Mouse (Mus musculus) midbrain, embryonic 11.5 days (tissue): ENCODE measurements at regions not wholly inside any gene's neighbourhood (a gene's known extent, or its start where the extent isn't known, plus 50 kb on each side); places are given as distances from the start of the nearest gene placed in this dataset.

Source experiments
- ATAC-seq: fragments of 200-750 bp; cut with Nextera tagmentation; 2 replicates; pipeline ENCODE4 v1.8.0; 2017; ENCODE audit warnings: moderate TSS enrichment, moderate library complexity; ENCODE audit not compliant: low FRiP score
- DNase-seq: peaks from one replicate; pipeline ENCODE4 v3.0.0; 2015; ENCODE audit warnings: low spot score; ENCODE audit errors: missing footprints
- H3K27ac ChIP-seq: fragments of 300-500 bp; sonication (generic); 2 replicates; pipeline ENCODE4 v1.5.1; 2014; ENCODE audit warnings: low read depth, low read length
- H3K27me3 ChIP-seq: fragments of 300-500 bp; sonication (generic); 2 replicates; pipeline ENCODE4 v1.6.1; 2014; ENCODE audit warnings: mild to moderate bottlenecking, low read length, moderate library complexity, mixed read lengths; ENCODE audit not compliant: control insufficient read depth, insufficient read depth
- H3K36me3 ChIP-seq: fragments of 300-500 bp; sonication (generic); 2 replicates; pipeline ENCODE4 v1.6.1; 2014; ENCODE audit warnings: mild to moderate bottlenecking, low read length, moderate library complexity, mixed read lengths; ENCODE audit not compliant: control insufficient read depth, insufficient read depth
- H3K4me1 ChIP-seq: fragments of 300-500 bp; sonication (generic); 2 replicates; pipeline ENCODE4 v1.6.1; 2014; ENCODE audit warnings: low read length; ENCODE audit not compliant: control insufficient read depth, insufficient read depth
- H3K4me2 ChIP-seq: fragments of 300-500 bp; sonication (generic); 2 replicates; pipeline ENCODE4 v1.6.1; 2014; ENCODE audit warnings: mild to moderate bottlenecking, moderate library complexity
- H3K4me3 ChIP-seq: fragments of 300-500 bp; sonication (generic); 2 replicates; pipeline ENCODE4 v1.5.1; 2014; ENCODE audit warnings: low read depth, low read length
- H3K9ac ChIP-seq: fragments of 300-500 bp; sonication (generic); 2 replicates; pipeline ENCODE4 v1.6.1; 2014; ENCODE audit warnings: low read length
- H3K9me3 ChIP-seq: fragments of 300-500 bp; sonication (generic); 2 replicates; pipeline ENCODE4 v1.6.1; 2016; ENCODE audit warnings: low read length; ENCODE audit not compliant: control insufficient read depth
- WGBS: fragments of 180-500 bp; shearing (Covaris S2); extraction: QIAGEN DNeasy Blood & Tissue Kit; methylation state at CpG from one replicate; pipeline ENCODE4 v1.1.7; 2014; 5-methylcytosine and 5-hydroxymethylcytosine counted together

DNA sequence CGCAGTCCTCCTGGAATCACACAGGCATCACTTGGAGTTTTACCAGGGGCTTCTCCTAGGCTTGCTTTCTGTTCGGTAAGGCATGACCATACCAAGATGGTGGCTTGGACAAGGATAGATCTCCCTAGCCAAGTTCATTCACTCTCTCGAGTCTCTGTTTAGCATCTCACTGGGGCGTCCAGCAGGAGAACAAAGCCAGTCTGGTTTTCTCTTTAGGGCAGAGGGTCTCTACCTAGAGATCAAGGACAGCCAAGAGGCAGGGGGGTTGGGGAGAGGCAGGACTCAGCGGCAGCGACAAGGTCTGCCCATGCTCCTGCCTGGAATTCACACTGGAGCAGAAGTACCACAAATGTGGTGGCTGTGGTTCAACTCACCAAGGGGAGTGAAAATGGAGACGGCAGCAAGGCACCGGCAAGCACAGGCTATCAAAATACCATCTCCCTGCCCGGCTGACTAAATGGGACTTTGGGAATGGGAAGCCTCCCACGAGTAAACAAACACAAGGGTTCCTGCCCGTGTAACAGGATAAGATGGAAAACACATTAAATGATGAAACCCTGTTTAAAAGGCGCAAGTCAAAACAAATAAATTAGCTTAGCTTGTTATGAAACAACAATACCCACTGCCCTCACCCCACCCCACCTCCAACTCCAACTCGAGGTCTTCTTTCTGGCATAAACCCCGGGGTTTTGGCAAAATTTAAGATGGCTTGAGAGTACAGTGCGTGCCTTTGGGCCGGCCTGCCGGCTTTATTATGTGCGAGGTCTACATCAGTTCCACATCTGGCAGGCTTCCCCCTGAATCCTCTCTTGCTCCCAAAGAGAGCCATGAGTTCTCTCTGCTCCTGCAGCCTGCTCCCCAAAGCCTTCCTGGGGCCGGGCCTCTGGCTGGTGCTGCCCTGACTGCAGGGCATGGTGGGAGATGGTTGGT lies 258.1 kb upstream of the Dio3 start:
- Histone ChIP-seq H3K9ac (no peak overlapping the region), H3K27ac (no peak overlapping the region), H3K36me3 (no peaks in the 10 kb centered on the region), H3K4me1 (no peaks in the 10 kb centered on the region), H3K9me3 (no peaks in the 10 kb centered on the region; the same call in 1 of the 2 replicates), H3K4me2 (no peak overlapping the region), H3K4me3 (no peak overlapping the region), H3K27me3 (no peaks in the 10 kb centered on the region)
- WGBS = 73% methylated on average over 19 of the region's 19 CpGs
- ATAC-seq (no peak), DNase-seq (no peak)

GRCm38 (mm10) chr12:110021690-110022089 lies 257.2 kb upstream of the Dio3 start:
- DNase-seq (no peak), ATAC-seq (no peak)
- Histone ChIP-seq H3K27ac (no peak overlapping the region), H3K4me2 (no peak overlapping the region), H3K9ac (no peak overlapping the region), H3K36me3 (no peaks in the 10 kb centered on the region), H3K4me3 (no peak overlapping the region), H3K9me3 (no peaks in the 10 kb centered on the region; the same call in 1 of the 2 replicates), H3K4me1 (peaks cover 2% of the 10 kb centered on the region; the same call in 1 of the 2 replicates), H3K27me3 (no peaks in the 10 kb centered on the region)
- 88% methylated on average over 12 of the region's 12 CpGs for WGBS

DNA sequence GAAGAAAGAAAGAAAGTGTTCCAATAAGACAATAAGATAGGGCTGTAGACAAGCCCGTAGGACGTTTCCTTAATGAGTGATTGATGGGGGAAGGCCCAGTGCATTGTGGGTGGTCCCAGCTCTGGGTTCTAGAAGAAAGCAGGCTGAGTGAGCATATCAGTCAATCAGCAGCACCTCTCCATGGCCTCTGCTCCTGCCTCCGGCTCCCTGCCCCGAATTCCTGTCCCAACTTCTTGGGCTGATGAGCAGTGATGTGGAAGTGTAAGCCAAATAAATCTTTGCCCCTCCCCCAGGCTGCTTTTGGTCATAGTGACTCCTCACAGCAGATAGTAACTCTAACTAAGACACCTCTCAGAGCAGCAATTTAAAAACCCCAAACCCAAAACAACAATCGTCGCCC lies 256.2 kb upstream of the Dio3 start:
- Histone ChIP-seq H3K27me3 (no peaks in the 10 kb centered on the region), H3K36me3 (no peaks in the 10 kb centered on the region), H3K4me2 (no peak overlapping the region), H3K9me3 (no peaks in the 10 kb centered on the region; the same call in 1 of the 2 replicates), H3K4me1 (peaks cover 2% of the 10 kb centered on the region; the same call in 1 of the 2 replicates), H3K4me3 (no peak overlapping the region), H3K9ac (no peak overlapping the region), H3K27ac (no peak overlapping the region)
- no peak for DNase-seq
- ATAC-seq = no peak
- WGBS = 75% methylated on average over 6 of the region's 6 CpGs

DNA sequence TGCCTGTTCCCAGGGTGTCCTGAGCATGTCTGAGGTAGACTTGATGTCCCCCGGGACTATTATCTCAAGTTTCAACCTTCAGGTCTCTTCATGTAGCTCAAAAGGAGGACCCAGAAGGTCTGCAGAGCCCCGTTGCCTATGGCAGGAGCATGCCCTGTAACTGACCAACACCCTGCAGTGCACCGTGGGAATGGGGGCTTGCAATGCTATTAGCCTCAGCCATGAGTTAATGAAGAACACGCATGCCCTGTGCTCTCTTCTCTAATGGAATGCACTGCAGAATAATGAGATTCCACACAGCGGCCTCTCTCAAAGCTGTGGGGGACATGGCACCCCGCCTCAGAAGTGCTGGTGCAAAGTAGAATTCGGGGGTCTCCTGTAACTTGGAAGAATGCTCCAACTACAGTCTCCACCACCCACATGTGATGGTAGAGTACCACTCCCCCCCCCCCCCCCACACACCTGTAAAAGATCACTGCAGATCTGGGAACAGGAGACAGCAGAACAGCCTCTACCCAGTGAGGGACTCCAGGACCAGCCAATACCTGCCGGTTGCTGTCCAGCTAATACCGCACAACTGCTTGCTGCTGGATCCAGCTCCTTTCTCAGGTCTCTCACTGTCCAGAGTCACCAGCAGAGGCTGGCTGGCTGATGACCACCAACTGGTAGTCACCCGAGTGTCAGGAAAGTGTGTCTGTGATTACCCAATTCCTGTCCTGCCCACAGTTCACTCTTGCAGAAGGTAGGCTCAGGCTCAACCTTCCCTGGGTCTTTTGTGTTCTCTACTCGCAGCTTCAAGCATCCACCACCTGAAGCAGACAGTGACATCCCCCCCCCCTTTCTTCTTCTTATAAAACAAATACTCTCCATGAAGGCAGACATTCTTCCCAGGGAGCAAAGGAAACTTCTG lies 255.4 kb upstream of the Dio3 start:
- Histone ChIP-seq H3K27me3 (no peaks in the 10 kb centered on the region), H3K9me3 (no peaks in the 10 kb centered on the region; the same call in 1 of the 2 replicates), H3K9ac (no peak overlapping the region), H3K4me3 (no peak overlapping the region), H3K4me2 (no peak overlapping the region), H3K36me3 (no peaks in the 10 kb centered on the region), H3K27ac (no peak overlapping the region), H3K4me1 (peaks cover 2% of the 10 kb centered on the region; the same call in 1 of the 2 replicates)
- DNase-seq = no peak
- ATAC-seq = no peak
- WGBS = 68% methylated on average over 11 of the region's 11 CpGs

DNA sequence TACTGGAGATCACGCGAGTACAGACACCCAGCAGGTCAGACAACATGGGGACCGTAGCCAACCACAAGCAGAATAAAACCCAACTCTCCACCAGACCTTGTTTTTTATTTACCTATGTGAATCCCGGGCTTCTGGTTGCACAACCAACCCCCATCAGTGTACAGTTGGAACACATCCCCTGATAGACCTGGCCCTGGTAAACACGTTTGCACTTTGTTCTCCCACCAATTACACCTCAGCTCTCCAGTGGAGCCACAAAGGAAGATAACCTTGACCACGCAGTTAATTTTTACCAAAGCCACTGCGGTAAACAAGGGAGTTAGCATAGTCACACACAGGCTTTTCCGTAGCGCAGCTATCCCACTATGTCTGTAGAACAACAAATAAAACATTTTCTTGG lies 254.6 kb upstream of the Dio3 start:
- no peak overlapping the region for H3K4me3 ChIP-seq
- no peak overlapping the region for H3K27ac ChIP-seq
- no peak overlapping the region for H3K9ac ChIP-seq
- H3K36me3 ChIP-seq = no peaks in the 10 kb centered on the region
- H3K27me3 ChIP-seq = no peaks in the 10 kb centered on the region
- no peaks in the 10 kb centered on the region for H3K9me3 ChIP-seq
- no peak for ATAC-seq
- 90% methylated on average over 9 of the region's 9 CpGs for WGBS
- DNase-seq = no peak
- peaks cover 2% of the 10 kb centered on the region; the same call in 1 of the 2 replicates for H3K4me1 ChIP-seq
- no peak overlapping the region for H3K4me2 ChIP-seq

DNA sequence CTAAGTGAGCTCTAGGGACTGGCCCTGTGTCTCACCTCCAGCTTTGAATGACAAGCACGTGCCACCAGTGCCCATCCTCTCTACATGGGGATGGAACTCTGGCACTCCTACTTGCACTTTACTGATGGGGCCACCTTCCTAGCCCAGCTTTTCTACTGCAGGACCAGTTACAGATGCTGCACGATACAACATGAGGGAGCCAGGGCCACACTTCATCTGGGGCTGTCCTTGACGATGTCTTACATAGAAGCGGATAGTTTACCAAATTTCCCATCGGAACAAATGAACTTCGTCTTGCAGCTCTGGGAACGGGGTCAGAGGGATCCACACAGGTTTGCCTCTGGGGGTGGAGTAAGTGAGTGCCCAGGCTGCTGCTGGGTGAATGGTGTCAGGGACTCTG lies 253.7 kb upstream of the Dio3 start:
- Histone ChIP-seq H3K9me3 (no peaks in the 10 kb centered on the region), H3K4me1 (peaks cover 2% of the 10 kb centered on the region; the same call in 1 of the 2 replicates), H3K4me3 (no peak overlapping the region), H3K27me3 (no peaks in the 10 kb centered on the region), H3K4me2 (no peak overlapping the region), H3K9ac (no peak overlapping the region), H3K27ac (no peak overlapping the region), H3K36me3 (no peaks in the 10 kb centered on the region)
- DNase-seq (no peak), ATAC-seq (no peak)
- 97% methylated on average over 7 of the region's 7 CpGs for WGBS

GRCm38 (mm10) chr12:110026033-110026750 lies 252.7 kb upstream of the Dio3 start:
- no peaks in the 10 kb centered on the region for H3K9me3 ChIP-seq
- WGBS = 56% methylated on average over 11 of the region's 11 CpGs
- no peak overlapping the region for H3K27ac ChIP-seq
- H3K4me3 ChIP-seq = no peak overlapping the region
- DNase-seq = no peak
- no peak for ATAC-seq
- H3K27me3 ChIP-seq = no peaks in the 10 kb centered on the region
- peak overlapping the region; percentile 31; the same call in 1 of the 2 replicates for H3K9ac ChIP-seq
- H3K36me3 ChIP-seq = no peaks in the 10 kb centered on the region
- peaks cover 2% of the 10 kb centered on the region; the same call in 1 of the 2 replicates for H3K4me1 ChIP-seq
- no peak overlapping the region for H3K4me2 ChIP-seq

DNA sequence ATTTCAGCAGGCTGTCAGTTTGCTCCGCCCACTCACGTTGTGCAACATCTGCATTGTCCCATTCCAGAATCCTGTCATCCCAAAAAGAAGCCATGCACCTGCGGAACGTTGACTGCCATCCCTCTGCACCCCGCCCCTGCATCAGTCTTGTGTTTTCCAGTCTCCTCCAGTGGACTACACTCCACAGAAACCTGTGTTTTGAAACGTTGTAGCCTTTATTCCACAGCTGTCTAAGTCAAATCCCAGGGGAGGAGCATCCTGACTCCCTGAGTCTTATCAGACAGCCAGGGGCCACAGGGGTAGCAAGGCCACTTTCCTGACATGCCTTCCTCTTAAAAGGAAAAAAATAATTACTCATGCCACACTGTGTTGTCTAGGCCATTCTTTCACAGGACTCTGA lies 251.5 kb upstream of the Dio3 start:
- Histone ChIP-seq H3K27me3 (no peaks in the 10 kb centered on the region), H3K4me3 (no peak overlapping the region), H3K9me3 (no peaks in the 10 kb centered on the region), H3K27ac (no peak overlapping the region), H3K36me3 (no peaks in the 10 kb centered on the region), H3K4me2 (no peak overlapping the region), H3K9ac (no peak overlapping the region), H3K4me1 (peaks cover 2% of the 10 kb centered on the region; the same call in 1 of the 2 replicates)
- ATAC-seq (no peak), DNase-seq (no peak)
- 68% methylated on average over 6 of the region's 6 CpGs for WGBS
